Mouse (Mus musculus) forebrain, embryonic 15.5 days (tissue): ENCODE data around the gene 2010300C02Rik. TPM values are rescaled to one million over a fixed set of nuclear protein-coding genes. Genes with fewer than 3 reads are reported as not detected.

Experiments used
- ATAC-seq: fragments of 200-750 bp; cut with Nextera tagmentation; replicated peaks from 2 replicates; pipeline ENCODE4 v1.8.0; 2017; ENCODE audit warnings: mild to moderate bottlenecking, moderate TSS enrichment, moderate library complexity
- H3K27ac ChIP-seq: fragments of 300-500 bp; sonication (generic); replicated peaks from 2 replicates; pipeline ENCODE4 v1.5.1; 2015; ENCODE audit warnings: mild to moderate bottlenecking, inconsistent platforms
- H3K27me3 ChIP-seq: fragments of 300-500 bp; sonication (generic); 2 replicates; pipeline ENCODE4 v1.6.1; 2015; ENCODE audit warnings: inconsistent platforms
- H3K36me3 ChIP-seq: fragments of 300-500 bp; sonication (generic); 2 replicates; pipeline ENCODE4 v1.6.1; 2015; ENCODE audit warnings: mild to moderate bottlenecking, inconsistent platforms
- H3K4me1 ChIP-seq: fragments of 300-500 bp; sonication (generic); 2 replicates; pipeline ENCODE4 v1.6.1; 2015; ENCODE audit warnings: inconsistent platforms
- H3K4me2 ChIP-seq: fragments of 300-500 bp; sonication (generic); replicated peaks from 2 replicates; pipeline ENCODE4 v1.6.1; 2015; ENCODE audit warnings: mild to moderate bottlenecking, inconsistent platforms
- H3K4me3 ChIP-seq: fragments of 300-500 bp; sonication (generic); 2 replicates; pipeline ENCODE4 v1.5.1; 2015; ENCODE audit warnings: mild to moderate bottlenecking, inconsistent platforms
- H3K9ac ChIP-seq: fragments of 300-500 bp; sonication (generic); replicated peaks from 2 replicates; pipeline ENCODE4 v1.6.1; 2015; ENCODE audit warnings: mild to moderate bottlenecking, inconsistent platforms
- H3K9me3 ChIP-seq: fragments of 300-500 bp; sonication (generic); 2 replicates; pipeline ENCODE4 v1.6.1; 2016; ENCODE audit warnings: inconsistent platforms
- WGBS: fragments of 180-500 bp; shearing (Covaris S2); methylation state at CpG from one replicate; pipeline ENCODE4 v1.1.7; 2015; ENCODE audit warnings: mixed read lengths; 5-methylcytosine and 5-hydroxymethylcytosine counted together
- polyA plus RNA-seq: library from polyadenylated mRNA; unstranded; fragments of >200 nt; fragmentation: Nextera tagmentation; extraction: Ambion mirVana; gene quantifications from 2 replicates; pipeline ENCODE4 v1.2.1, GENCODE M21; 2015

Gene 2010300C02Rik
- polyA plus RNA-seq, 1 experiment from 2014 or later, result 2.9 TPM

- Histone ChIP-seq H3K9ac (no peak overlapping the region), H3K27me3 (no peaks in the 10 kb centered on the region), H3K36me3 (no peaks in the 10 kb centered on the region), H3K4me2 (0 out of 2 replicates have a peak overlapping the region, but pooled peaks have one; percentile 8), H3K27ac (peak overlapping the region; percentile 54), H3K9me3 (no peaks in the 10 kb centered on the region), H3K4me1 (peaks cover 11% of the 10 kb centered on the region), H3K4me3 (no peak overlapping the region)
- WGBS, result 70% methylated on average over 15 of the region's 15 CpGs
- peak; percentile 43; the same call in 1 of the 2 replicates for ATAC-seq
Observed at GRCm38 (mm10) chr1:37686953-37687441, 32.9 kb downstream of the 2010300C02Rik start.

- Histone ChIP-seq H3K4me3 (no peak overlapping the region), H3K9ac (no peak overlapping the region), H3K9me3 (no peaks in the 10 kb centered on the region), H3K36me3 (no peaks in the 10 kb centered on the region), H3K4me2 (no peak overlapping the region), H3K4me1 (no peaks in the 10 kb centered on the region), H3K27ac (no peak overlapping the region), H3K27me3 (no peaks in the 10 kb centered on the region)
- WGBS, result 70% methylated on average over 9 of the region's 9 CpGs
- ATAC-seq, result no peak
Observed at GRCm38 (mm10) chr1:37678327-37679123, 41.4 kb downstream of the 2010300C02Rik start.

GRCm38 (mm10) chr1:37676967-37677512 lies 42.8 kb downstream of the 2010300C02Rik start:
- H3K9ac ChIP-seq, result no peak overlapping the region
- H3K27me3 ChIP-seq, result no peaks in the 10 kb centered on the region
- no peak overlapping the region for H3K27ac ChIP-seq
- no peak overlapping the region for H3K4me2 ChIP-seq
- H3K4me3 ChIP-seq, result no peak overlapping the region
- no peaks in the 10 kb centered on the region for H3K9me3 ChIP-seq
- 87% methylated on average over 7 of the region's 7 CpGs for WGBS
- no peak for ATAC-seq
- H3K36me3 ChIP-seq, result no peaks in the 10 kb centered on the region
- no peaks in the 10 kb centered on the region for H3K4me1 ChIP-seq

GRCm38 (mm10) chr1:37675444-37675843 lies 44.4 kb downstream of the 2010300C02Rik start:
- H3K27me3 ChIP-seq, result no peaks in the 10 kb centered on the region
- no peaks in the 10 kb centered on the region for H3K4me1 ChIP-seq
- H3K4me2 ChIP-seq, result no peak overlapping the region
- H3K4me3 ChIP-seq, result no peak overlapping the region
- H3K36me3 ChIP-seq, result no peaks in the 10 kb centered on the region
- WGBS, result 63% methylated on average over 6 of the region's 6 CpGs
- no peak overlapping the region for H3K9ac ChIP-seq
- no peak for ATAC-seq
- H3K9me3 ChIP-seq, result no peaks in the 10 kb centered on the region
- no peak overlapping the region for H3K27ac ChIP-seq

GRCm38 (mm10) chr1:37674266-37674665 lies 45.6 kb downstream of the 2010300C02Rik start:
- H3K4me3 ChIP-seq, result no peak overlapping the region
- no peak overlapping the region for H3K27ac ChIP-seq
- no peaks in the 10 kb centered on the region for H3K36me3 ChIP-seq
- no peaks in the 10 kb centered on the region for H3K4me1 ChIP-seq
- no peaks in the 10 kb centered on the region for H3K9me3 ChIP-seq
- 94% methylated on average over 8 of the region's 8 CpGs for WGBS
- no peak for ATAC-seq
- no peaks in the 10 kb centered on the region for H3K27me3 ChIP-seq
- H3K4me2 ChIP-seq, result no peak overlapping the region
- no peak overlapping the region for H3K9ac ChIP-seq

GRCm38 (mm10) chr1:37671316-37671715 lies 48.6 kb downstream of the 2010300C02Rik start:
- no peak for ATAC-seq
- Histone ChIP-seq H3K9ac (no peak overlapping the region), H3K27ac (no peak overlapping the region), H3K36me3 (no peaks in the 10 kb centered on the region), H3K4me3 (no peak overlapping the region), H3K27me3 (no peaks in the 10 kb centered on the region), H3K9me3 (no peaks in the 10 kb centered on the region), H3K4me2 (no peak overlapping the region), H3K4me1 (no peaks in the 10 kb centered on the region)
- 62% methylated on average over 4 of the region's 4 CpGs for WGBS

GRCm38 (mm10) chr1:37667386-37667785 lies 52.5 kb downstream of the 2010300C02Rik start:
- WGBS, result 89% methylated on average over 6 of the region's 6 CpGs
- Histone ChIP-seq H3K27me3 (no peaks in the 10 kb centered on the region), H3K9me3 (no peaks in the 10 kb centered on the region), H3K9ac (no peak overlapping the region), H3K4me1 (no peaks in the 10 kb centered on the region), H3K27ac (no peak overlapping the region), H3K36me3 (no peaks in the 10 kb centered on the region), H3K4me3 (no peak overlapping the region), H3K4me2 (no peak overlapping the region)
- ATAC-seq, result no peak

- Histone ChIP-seq H3K36me3 (no peaks in the 10 kb centered on the region), H3K27ac (no peak overlapping the region), H3K9me3 (no peaks in the 10 kb centered on the region), H3K27me3 (no peaks in the 10 kb centered on the region), H3K4me2 (no peak overlapping the region), H3K4me3 (no peak overlapping the region), H3K9ac (no peak overlapping the region), H3K4me1 (no peaks in the 10 kb centered on the region)
- no peak for ATAC-seq
- WGBS, result 58% methylated on average over 10 of the region's 10 CpGs
Observed at GRCm38 (mm10) chr1:37666587-37666986, 53.3 kb downstream of the 2010300C02Rik start.

GRCm38 (mm10) chr1:37665539-37666323 lies 54.2 kb downstream of the 2010300C02Rik start:
- H3K27me3 ChIP-seq, result no peaks in the 10 kb centered on the region
- WGBS, result 38% methylated on average over 14 of the region's 14 CpGs
- H3K27ac ChIP-seq, result no peak overlapping the region
- H3K36me3 ChIP-seq, result no peaks in the 10 kb centered on the region
- ATAC-seq, result no peak
- no peak overlapping the region for H3K4me2 ChIP-seq
- H3K4me3 ChIP-seq, result no peak overlapping the region
- H3K9me3 ChIP-seq, result no peaks in the 10 kb centered on the region
- no peaks in the 10 kb centered on the region for H3K4me1 ChIP-seq
- H3K9ac ChIP-seq, result no peak overlapping the region

- WGBS, result 78% methylated on average over 2 of the region's 2 CpGs
- Histone ChIP-seq H3K27me3 (no peaks in the 10 kb centered on the region), H3K36me3 (no peaks in the 10 kb centered on the region), H3K27ac (no peak overlapping the region), H3K4me2 (no peak overlapping the region), H3K4me3 (no peak overlapping the region), H3K9ac (no peak overlapping the region), H3K9me3 (no peaks in the 10 kb centered on the region), H3K4me1 (no peaks in the 10 kb centered on the region)
- no peak for ATAC-seq
Observed at GRCm38 (mm10) chr1:37664496-37664895, 55.4 kb downstream of the 2010300C02Rik start.

- H3K4me2 ChIP-seq, result no peak overlapping the region
- H3K9me3 ChIP-seq, result no peaks in the 10 kb centered on the region
- no peaks in the 10 kb centered on the region for H3K36me3 ChIP-seq
- H3K27ac ChIP-seq, result no peak overlapping the region
- 88% methylated on average over 5 of the region's 5 CpGs for WGBS
- no peaks in the 10 kb centered on the region for H3K27me3 ChIP-seq
- H3K4me3 ChIP-seq, result no peak overlapping the region
- H3K4me1 ChIP-seq, result no peaks in the 10 kb centered on the region
- ATAC-seq, result no peak
- H3K9ac ChIP-seq, result no peak overlapping the region
Observed at GRCm38 (mm10) chr1:37663606-37664005, 56.3 kb downstream of the 2010300C02Rik start.

GRCm38 (mm10) chr1:37656017-37656416 lies 63.9 kb downstream of the 2010300C02Rik start:
- H3K27me3 ChIP-seq, result no peaks in the 10 kb centered on the region
- H3K4me2 ChIP-seq, result no peak overlapping the region
- H3K4me1 ChIP-seq, result no peaks in the 10 kb centered on the region
- H3K36me3 ChIP-seq, result no peaks in the 10 kb centered on the region
- no peak overlapping the region for H3K4me3 ChIP-seq
- no peak overlapping the region for H3K9ac ChIP-seq
- 97% methylated on average over 2 of the region's 2 CpGs for WGBS
- no peaks in the 10 kb centered on the region for H3K9me3 ChIP-seq
- ATAC-seq, result no peak
- H3K27ac ChIP-seq, result no peak overlapping the region
